ENCODE assay signal across 9 mouse cellular contexts in the genomic region with DNA sequence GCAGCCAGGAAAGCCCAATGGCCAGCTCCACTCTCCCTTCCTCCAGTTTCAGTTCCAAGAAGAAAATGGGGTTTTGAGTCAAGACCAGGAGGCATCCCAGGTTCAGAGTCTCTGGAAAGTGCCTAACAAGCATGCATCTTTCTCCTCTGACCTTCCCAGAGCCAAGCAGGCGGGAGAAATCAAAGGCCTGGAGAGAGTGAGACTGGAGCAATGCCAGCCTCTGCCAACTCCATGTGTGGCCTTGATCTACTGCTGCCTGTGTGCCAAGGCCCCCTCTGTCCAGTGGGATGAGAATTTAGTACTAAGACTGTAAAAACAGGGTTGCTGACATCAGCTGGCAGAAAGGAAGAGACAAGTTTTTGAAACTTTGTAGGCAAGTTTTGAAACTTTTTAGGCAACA. TPM values are rescaled to one million over a fixed set of nuclear protein-coding genes. Genes with fewer than 3 reads are reported as not detected.
A peak's percentile ranks its signal among the peaks of the same experiment; 100 is the strongest.
DNase-seq lines count a peak whose midpoint lies in the region; ATAC-seq and TF ChIP-seq lines count a peak whose summit lies in the region.
"Had no signal": no experiment of that assay in that cellular context is flagged by ENCODE, and none has a peak within 500 bp of the region (broad histone marks: within the 10 kb centered on the region; RNA-seq: fewer than 3 reads in every experiment).

No protein-coding gene starts in this region.

- H3K9me3 ChIP-seq in lung, postnatal 0 days (ENCODE audit: low read length), result no peaks in the 10 kb centered on the region
- H3K9me3 ChIP-seq: midbrain, embryonic 12.5 days had no signal

- WGBS in lung, postnatal 0 days, result 25% methylated on average over 1 of the region's 1 CpGs

- H3K4me1 ChIP-seq in lung, postnatal 0 days (ENCODE audit: insufficient read depth, low read depth, low read length), result peaks cover 39% of the 10 kb centered on the region

- no peak for ATAC-seq in lung, postnatal 0 days
- no peak for ATAC-seq in inflammation-experienced regulatory T-cells, adult 6 months

- TF ChIP-seq EP300 in lung, postnatal 0 days (IDR thresholded peaks at IDR 0.05), result no peak

- no peaks in the 10 kb centered on the region for H3K36me3 ChIP-seq in lung, postnatal 0 days (ENCODE audit: insufficient read depth, low read length)
- H3K36me3 ChIP-seq: midbrain, embryonic 12.5 days had no signal

- DNase-seq in heart, adult 11 months, result peak; percentile 96
- no peak for DNase-seq in heart, postnatal 25 days (ENCODE audit: low spot score)
- peak; percentile 85 for DNase-seq in adipocyte (ENCODE audit: low spot score)
- DNase-seq in gastrocnemius, postnatal 10 days, result peak; percentile 37
- peak; percentile 77 for DNase-seq in kidney, adult 18-20 months
- DNase-seq in lung, postnatal 0 days (ENCODE audit: low spot score), result peak; percentile 72
- no peak for DNase-seq in embryo, embryonic 9.5 days (ENCODE audit: extremely low spot score)

- intact Hi-C loops in heart, postnatal 25 days (cut with DNase I), result no loop called here

- H3K27me3 ChIP-seq in lung, postnatal 0 days (replicated peaks; ENCODE audit: insufficient read depth, low read length), result no peaks in the 10 kb centered on the region

- peak overlapping the region; percentile 98 for H3K27ac ChIP-seq in lung, postnatal 0 days (ENCODE audit: low read length)
- H3K27ac ChIP-seq: midbrain, embryonic 12.5 days had no signal

- H3K4me2 ChIP-seq in lung, postnatal 0 days (replicated peaks; ENCODE audit: low read depth, low read length), result peak overlapping the region; percentile 80
- H3K4me2 ChIP-seq: midbrain, embryonic 12.5 days had no signal

- peak overlapping the region; percentile 73; the same call in 1 of the 2 replicates for H3K4me3 ChIP-seq in lung, postnatal 0 days (ENCODE audit: low read depth, low read length)
- H3K4me3 ChIP-seq: midbrain, embryonic 12.5 days had no signal

- H3K9ac ChIP-seq in lung, postnatal 0 days (replicated peaks; ENCODE audit: low read depth), result no peak overlapping the region
- H3K9ac ChIP-seq: midbrain, embryonic 12.5 days had no signal

- TF ChIP-seq CTCF in lung, postnatal 0 days (IDR thresholded peaks at IDR 0.05), result no peak

RNA-seq across cellular contexts. Expression of a gene that starts 1.8 kb away (rescaled TPM):
- 10 to 100 TPM; 16.5 to 21.1 TPM for total RNA-seq in heart, postnatal 25 days (2021)
- 10 to 100 TPM; 18.0 to 23.3 TPM for total RNA-seq in gastrocnemius, postnatal 10 days (2021)
- polyA plus RNA-seq in lung, postnatal 0 days (2015; fragmentation: Nextera tagmentation; extraction: Ambion mirVana), result 160 and 171 TPM in 2 replicates
- 1 to 10 TPM; 1.8 to 5.3 (median 2.1) TPM for polyA plus RNA-seq in inflammation-experienced regulatory T-cells, adult 6 months (2017; shearing (Covaris generic))

RNA-seq across cellular contexts. Expression of a gene that starts 2.3 kb away (rescaled TPM):
- total RNA-seq in heart, postnatal 25 days (2021), result 10 to 100 TPM; 39.1 to 39.6 TPM
- 10 to 100 TPM; 34.6 to 40.5 TPM for total RNA-seq in gastrocnemius, postnatal 10 days (2021)
- 4.1 TPM in 2 replicates for polyA plus RNA-seq in lung, postnatal 0 days (2015; fragmentation: Nextera tagmentation; extraction: Ambion mirVana)
- polyA plus RNA-seq in inflammation-experienced regulatory T-cells, adult 6 months (2017; shearing (Covaris generic)), result 1 to 10 TPM in 2 of 3 experiments, under 1 TPM in 1; 0.63 to 3.3 (median 2.6) TPM

RNA-seq across cellular contexts. Expression of a gene that starts 8.2 kb away (rescaled TPM):
- not detected for total RNA-seq in heart, postnatal 25 days (2021)
- not detected for total RNA-seq in gastrocnemius, postnatal 10 days (2021)
- polyA plus RNA-seq in lung, postnatal 0 days (2015; fragmentation: Nextera tagmentation; extraction: Ambion mirVana), result not detected in 2 replicates
- polyA plus RNA-seq in inflammation-experienced regulatory T-cells, adult 6 months (2017; shearing (Covaris generic)), result not detected
- polyA plus RNA-seq: midbrain, embryonic 12.5 days had no signal

RNA-seq across cellular contexts. Expression of a gene that starts 24.5 kb away (rescaled TPM):
- total RNA-seq in heart, postnatal 25 days (2021), result 10 to 100 TPM; 35.4 to 37.3 TPM
- 10 to 100 TPM; 48.7 to 62.2 TPM for total RNA-seq in gastrocnemius, postnatal 10 days (2021)
- polyA plus RNA-seq in lung, postnatal 0 days (2015; fragmentation: Nextera tagmentation; extraction: Ambion mirVana), result 23.4 and 27.4 TPM in 2 replicates
- polyA plus RNA-seq in inflammation-experienced regulatory T-cells, adult 6 months (2017; shearing (Covaris generic)), result 10 to 100 TPM in 1 of 3 experiments, 1 to 10 TPM in 2; 7.5 to 14.9 (median 8.8) TPM

Comparison
In these comparisons a context has a peak if more than half of its experiments do, and no peak if none do; other contexts are left out.
1. DNase-seq: peak in heart, adult 11 months (single experiment), adipocyte (single experiment), gastrocnemius, postnatal 10 days (single experiment), kidney, adult 18-20 months (single experiment) and lung, postnatal 0 days (single experiment); none in heart, postnatal 25 days (single experiment) and embryo, embryonic 9.5 days (single experiment).